Mouse (Mus musculus) gastrocnemius, adult 8-10 months (tissue): Measurements from ENCODE around the gene Gstm1. TPM values are rescaled to one million over a fixed set of nuclear protein-coding genes. Genes with fewer than 3 reads are reported as not detected.
"Not testable (repeated sequence)": the region's sequence is repeated elsewhere in the genome, so short reads cannot be mapped to it uniquely, and the experiment has no call there.

Source experiments
- DNase-seq, 2 experiments: peaks; one replicate each; pipeline ENCODE4 v3.0.0; 2022; ENCODE audit warnings: low spot score in 2 of 2
- total RNA-seq, 4 experiments: library from RNA; stranded (reverse); gene quantifications; 2 replicates each; pipeline ENCODE4 v1.2.4; 2022

Gstm1 gene
- total RNA-seq, 4 experiments from 2014 or later = 166 to 199 (median 185) TPM

DNA sequence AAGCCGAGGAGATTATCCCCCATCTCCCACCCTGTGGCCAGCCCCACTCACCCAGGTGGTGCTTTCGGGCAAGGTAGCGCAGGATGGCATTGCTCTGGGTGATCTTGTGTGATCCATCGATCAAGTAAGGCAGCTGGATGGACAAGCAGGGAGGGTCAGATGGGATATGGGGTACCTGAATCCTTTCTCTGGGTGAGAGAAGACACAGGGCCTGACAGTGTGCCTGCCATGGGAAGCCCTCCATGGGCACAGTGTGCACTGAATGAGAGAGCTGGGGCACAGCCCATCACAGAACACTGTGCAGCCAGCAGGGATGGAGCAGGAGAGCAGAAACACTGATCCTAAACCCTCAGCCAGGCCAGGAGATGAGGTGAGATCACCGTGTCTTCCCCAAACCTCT lies 1.3 kb downstream of the Gstm1 start:
- not testable (repeated sequence) for DNase-seq

DNA sequence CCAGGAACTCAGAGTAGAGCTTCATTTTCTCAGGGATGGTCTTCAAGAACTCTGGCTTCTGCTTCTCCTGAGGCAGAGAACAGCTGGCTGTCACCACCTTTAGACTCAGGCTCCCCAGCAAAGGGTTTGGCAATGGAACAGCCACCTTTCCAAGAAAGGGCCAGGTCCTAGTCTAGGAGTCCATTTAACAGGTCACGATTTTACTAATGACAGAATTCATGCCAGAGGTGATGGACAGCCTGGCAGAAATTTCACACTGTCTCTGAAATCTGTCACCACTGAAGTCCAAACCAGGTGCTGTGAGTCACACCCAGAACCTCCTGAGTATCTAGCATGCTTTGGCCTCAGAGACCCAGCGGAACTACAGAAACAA lies 2.8 kb downstream of the Gstm1 start:
- no peak for DNase-seq

DNA sequence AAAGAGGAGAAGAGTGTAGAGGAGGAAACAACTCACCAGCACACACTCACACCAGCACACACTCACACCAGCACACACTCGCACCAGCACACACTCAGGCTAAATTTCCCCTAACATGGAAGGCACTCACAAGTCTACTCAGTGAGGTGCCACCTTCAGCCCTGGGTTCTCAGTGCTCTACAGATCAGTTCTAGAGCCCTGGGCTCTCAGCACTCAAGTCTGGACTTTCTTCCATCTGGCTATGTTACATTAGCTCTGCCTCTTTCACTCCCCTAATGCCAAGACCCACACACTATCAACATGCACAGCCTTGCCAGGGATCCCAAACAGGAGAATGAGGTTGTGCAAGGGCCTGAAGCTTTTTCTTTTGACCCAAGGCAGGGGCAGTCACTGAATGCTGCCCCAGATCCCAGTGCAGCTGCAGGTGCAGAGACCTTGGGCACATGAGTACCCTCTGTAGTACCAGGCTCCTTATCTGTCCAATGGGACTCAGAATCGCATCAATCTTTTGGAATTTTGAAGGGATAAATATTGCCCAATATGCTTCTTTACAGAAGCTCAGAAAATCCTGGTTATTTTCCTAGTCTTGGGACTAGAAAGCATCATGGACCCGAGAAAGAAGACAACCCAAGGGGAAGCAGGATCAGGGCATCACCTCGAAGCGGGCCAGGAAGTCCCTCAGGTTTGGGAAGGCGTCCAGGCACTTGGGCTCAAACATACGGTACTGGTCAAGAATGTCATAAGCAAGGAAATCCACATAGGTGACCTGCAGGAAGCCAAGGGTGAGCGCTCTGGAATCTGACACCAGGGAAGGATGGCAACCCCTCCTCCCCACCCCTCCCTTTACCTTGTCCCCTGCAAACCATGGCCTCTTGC lies 3.4 kb downstream of the Gstm1 start:
- DNase-seq = no peak

DNA sequence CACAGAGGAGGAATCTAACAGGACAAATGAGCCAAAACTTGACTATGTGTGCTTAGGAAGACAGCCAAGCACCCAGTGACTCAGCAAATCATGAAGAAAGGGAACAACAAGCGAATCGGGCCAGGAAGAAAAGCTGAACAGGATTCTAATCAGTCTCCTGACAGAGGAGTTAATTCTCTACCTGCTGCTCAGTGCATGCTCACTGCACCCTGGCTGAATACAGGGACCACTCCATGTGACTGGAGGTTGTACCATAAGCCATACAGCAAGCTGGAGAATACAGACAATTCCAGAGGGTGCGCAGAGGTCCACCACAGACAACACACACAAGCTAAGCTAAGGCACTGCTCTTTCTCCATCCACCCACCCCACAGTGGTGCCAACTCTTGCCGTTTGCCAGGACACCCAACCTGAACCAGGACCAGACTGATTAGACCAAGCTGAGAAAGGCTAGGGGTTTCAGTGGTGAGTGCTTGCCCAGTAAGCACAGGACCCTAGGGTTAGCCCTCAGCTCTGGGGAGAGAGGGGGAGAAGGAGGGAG lies 4.4 kb downstream of the Gstm1 start:
- DNase-seq = peak; percentile 46 to 48

DNA sequence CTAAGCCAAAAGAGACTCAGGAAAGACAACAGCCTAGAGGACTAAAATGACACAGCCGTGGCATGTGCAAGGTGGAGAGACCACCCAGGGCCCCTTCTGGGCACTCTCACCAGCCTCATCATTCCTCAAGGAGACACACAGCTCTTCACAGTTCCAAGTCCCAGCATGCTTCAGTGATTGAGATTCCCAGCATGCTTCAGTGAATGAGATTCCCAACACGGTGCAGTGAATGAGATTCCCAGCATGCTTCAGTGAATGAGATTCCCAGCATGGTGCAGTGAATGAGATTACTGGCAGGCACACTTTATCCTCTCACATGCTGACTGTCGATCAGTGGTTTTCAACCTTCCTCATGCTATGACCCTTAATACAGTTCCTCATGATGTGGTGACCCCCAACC lies 6.2 kb downstream of the Gstm1 start:
- no peak for DNase-seq

DNA sequence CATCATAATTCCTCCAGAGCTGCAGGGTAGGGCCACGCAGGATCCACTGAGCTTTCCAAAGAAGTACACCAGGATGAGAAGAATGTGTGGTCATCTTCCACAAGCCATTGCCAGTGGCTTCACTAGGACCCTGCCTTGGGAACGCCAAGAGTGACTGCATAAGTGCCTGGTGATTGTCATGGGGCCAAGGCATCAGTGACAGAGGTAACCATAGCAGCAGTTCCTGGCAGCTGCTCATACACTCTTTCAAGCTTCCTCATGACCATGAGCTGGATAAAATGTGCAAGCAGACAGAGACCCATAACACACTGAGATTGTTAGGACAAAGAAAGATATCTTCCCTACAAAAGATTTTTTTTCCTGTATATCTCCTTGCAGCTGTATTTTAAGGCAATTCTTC lies 7.5 kb downstream of the Gstm1 start:
- DNase-seq = no peak

DNA sequence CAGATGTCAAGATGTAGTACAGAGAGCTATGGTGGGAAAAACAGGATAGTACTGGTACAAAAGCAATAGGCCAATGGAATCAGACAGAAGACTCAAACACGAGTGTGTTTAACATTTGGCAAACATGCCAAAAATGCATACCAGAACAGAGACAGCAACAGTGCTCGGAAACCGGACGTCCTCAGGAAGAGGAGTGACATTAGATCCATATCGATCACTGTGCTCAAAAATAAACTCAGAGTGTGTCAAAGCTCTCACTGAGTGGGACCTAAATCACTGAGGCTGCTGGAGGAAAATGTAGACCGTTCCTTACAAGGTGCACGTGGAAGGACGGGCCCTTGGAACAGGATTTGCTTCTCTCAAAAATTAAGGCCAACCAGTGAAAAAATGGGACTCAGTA lies 15.8 kb downstream of the Gstm1 start:
- DNase-seq = no peak

DNA sequence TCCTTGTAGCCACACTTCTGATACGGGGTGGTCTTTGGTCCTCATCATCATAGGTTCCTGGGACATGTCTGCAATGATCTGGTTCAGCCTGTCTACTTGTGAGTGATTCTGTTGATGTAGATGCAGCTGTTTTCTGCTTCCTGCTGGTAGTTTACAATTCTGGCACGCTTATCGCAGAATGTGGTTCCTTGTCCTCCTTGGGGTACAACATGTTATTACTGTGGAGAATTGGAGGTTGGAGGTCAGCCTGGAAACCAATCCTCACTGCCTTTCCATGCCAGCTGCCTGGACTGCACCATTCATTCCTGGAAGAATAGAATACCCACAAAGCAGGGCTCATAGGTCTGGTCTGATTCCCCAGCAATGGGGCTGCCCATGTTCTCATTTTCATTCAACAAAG lies 18.3 kb downstream of the Gstm1 start:
- DNase-seq = no peak

DNA sequence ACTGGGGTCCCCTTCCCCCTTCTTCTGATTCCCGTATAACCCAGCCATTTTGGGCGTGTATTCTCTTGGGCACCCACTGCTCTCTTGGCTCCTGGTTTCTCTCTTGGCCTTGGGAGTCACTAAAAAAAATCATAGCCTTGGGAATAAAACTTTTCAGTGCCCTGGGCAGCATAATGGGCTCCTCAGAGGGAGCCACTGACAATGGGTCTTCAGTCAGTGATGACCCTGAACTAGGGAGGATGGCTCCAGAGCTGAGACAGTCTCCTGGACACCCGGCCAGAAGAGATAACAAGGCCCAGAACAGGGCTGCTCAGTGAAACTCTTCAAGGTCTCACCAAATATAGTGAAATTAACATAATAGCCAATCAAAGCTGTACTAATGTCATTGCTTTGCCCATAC lies 19.2 kb downstream of the Gstm1 start:
- DNase-seq = no peak

DNA sequence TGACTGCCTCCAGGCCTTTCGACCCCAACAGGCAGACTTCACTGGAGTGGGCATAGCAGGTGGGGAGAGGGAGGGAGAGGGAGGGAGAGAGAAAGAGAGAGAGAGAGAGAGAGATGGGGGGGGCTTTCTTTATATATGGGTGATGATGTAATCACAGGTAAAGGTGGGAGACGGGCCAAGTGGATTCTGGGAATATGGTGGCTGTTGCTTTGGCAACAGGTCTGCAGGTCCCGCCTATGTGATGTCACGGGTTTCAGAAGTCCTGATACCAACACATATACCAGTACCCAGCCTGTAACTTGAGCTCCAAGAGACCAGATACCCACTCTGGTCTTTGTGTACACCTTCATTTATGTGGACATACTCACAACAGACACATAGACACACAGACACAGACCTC lies 21.2 kb downstream of the Gstm1 start:
- no peak for DNase-seq

DNA sequence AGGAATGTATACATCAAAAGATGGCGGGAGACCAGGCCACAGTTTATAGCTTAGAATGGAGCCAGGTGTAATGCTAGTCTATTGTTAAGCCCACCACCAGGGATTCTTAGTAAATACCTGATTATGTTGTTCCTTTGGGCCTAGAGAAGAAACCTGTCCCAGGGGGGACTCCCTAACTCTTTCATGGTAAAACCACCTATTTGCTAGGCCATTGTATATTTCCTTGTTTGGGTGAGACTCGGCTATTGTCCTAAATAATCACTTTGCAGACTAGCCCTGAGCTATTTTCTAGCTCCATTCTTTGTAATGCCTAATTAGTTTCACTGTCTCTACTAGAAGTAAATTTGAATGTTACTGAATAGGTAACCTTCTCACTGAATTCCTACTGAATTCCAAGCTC lies 21.8 kb downstream of the Gstm1 start:
- DNase-seq = not testable (repeated sequence)

DNA sequence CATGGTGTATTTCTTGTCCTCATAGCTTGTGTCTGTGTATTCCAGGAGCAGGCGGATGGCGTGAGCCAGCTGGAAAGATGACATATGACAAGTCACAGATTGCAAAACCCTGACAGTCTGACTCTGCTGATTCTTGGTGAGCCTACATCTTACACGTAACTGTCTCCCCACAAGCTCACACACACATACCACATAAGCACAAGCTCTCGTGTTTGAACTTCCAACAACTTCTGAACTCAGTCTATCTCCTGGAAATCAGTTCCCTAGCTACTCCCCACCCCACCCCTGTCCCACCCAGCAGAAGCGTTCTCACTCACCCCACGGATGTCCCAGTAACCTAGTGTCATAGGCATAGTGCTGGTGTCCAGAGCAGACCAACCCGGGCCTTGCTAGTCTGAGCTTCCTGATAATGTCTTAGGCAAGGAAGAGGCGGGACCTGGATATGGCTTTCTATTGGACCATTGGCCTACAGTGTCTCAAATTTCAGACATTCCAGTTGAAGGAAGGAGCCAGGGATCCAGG lies 31.7 kb downstream of the Gstm1 start, which contains the start of gene Gstm2:
Gene Gstm2, minus strand, starts transcription at position 413 of the 522 bp plus-strand sequence.
- peak; percentile 48 for DNase-seq

DNA sequence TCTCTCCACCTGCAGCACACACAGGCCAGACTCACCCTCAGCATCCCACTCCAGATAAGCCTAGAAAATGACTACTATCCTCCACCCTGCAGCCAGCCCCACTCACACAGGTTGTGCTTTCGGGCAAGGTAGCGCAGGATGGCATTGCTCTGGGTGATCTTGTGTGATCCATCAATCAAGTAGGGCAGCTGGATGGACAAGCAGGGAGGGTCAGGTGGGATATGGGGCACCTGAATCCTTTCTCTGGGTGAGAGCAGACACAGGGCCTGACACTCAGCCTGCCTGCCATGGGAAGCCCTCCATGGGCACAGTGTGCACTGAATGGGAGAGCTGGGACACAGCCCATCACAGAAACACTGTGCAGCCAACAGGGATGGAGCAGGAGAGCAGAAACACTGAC lies 32.6 kb downstream of the Gstm1 start:
- DNase-seq = not testable (repeated sequence)

DNA sequence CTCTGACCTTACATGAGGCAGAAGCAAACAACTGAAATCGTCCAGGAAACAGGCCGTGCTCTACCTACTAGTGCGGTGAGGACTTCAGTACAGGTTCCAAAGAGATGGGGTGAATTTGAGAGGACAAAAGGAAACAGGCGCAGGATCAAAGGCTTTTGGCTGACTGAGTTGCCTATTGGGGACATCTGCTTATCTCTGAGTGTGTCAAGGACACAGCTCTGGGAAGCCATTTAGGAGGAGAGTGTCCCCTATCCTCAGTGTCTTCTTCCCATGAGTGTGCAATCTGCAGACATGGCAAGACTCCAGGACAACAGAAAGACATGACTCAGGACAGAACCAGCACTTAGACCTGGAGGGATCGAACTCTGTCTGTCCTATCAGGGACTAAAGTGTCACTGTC lies 33.3 kb downstream of the Gstm1 start:
- DNase-seq = no peak

DNA sequence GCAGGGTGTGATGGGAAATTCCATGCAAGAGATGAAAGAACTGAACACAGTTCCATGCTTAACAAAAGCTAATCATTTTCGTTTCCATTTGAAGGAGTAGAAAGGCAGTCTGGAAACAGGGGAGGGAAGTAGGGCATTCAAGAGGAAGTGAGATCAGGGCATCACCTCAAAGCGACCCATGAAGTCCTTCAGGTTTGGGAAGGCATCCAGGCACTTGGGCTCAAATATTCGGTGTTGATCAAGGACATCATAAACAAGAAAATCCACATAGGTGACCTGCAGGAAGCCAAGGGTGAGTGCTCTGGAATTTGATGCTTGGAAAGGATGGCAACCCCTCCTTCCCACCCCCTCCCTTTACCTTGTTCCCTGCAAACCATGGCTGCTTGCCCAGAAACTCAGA lies 34.0 kb downstream of the Gstm1 start:
- no peak for DNase-seq

DNA sequence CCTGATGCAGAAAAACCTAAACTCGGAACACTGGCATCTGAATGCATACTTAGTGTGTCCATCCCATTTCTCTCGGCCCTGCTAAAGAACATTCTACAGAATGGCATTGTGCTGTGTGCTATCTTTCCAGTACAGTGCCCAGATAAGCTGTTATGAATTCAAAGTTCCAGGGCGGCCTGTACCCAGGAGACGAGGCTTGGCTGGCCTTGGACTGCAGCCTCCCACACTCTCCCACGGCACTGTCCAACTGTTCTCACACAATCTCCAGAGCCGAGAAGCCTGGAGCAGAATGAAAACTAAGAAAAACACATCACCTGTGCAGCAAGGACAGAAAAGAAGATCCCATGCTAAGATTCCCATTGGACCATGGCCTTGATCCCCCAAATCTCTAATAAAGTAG lies 35.0 kb downstream of the Gstm1 start:
- DNase-seq = no peak

DNA sequence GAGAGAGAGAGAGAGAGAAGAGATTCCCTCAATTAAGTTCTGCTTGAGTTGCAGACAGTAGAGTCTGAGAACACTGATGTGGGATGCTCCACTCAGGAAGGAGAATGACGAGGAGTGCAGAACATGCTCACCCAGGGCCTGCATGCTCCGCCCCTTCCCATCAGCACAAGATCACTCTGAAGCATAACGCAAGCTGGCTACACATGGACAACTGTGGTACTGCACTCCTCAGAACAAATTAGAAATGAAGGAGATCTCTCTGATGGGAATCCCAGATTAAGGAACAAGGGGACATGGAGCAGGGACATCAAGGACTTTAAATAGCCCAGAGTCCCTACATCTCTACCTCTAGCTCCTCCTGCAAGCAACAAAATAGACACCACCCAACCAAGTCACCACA lies 36.5 kb downstream of the Gstm1 start:
- DNase-seq = no peak

DNA sequence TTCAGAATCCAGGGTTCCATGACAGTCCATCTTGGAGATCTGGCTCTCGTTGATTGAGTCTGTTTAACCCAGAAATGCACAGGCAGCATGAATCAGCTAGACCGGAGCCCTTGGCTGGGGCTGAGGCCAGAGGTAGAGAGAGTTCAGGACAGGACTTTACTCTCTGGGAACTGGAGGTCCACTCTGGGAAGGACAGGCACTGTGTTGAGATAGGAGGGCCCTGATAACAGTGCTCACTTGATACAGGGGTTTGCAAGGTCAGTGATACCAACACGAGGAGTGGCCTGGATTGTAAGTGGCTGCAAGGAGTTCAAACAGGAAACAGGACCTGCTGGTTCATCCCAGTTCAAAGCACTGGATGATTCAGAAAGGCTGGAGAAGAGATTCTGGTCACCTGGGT lies 40.1 kb downstream of the Gstm1 start:
- DNase-seq = no peak

DNA sequence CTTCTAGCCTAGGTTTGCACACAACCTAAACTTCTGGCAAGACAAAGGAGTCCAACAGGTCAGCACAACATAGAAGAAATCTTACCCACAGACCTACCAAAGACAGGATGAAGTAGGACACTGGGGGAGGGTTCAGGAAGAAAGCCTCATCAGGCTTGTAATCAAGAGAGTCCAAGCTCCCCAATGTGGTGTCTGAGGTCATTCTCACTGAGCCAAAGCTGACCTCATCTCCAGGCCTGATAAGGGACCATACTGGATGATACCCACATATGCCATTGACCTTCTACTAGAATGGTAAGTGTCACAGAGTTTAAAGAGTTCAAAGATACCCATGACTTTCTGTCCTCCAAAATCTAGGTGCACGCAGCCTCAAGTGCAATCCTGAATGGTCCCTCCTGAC lies 43.5 kb downstream of the Gstm1 start:
- DNase-seq = peak in 1 of 2 experiments; percentile 1

DNA sequence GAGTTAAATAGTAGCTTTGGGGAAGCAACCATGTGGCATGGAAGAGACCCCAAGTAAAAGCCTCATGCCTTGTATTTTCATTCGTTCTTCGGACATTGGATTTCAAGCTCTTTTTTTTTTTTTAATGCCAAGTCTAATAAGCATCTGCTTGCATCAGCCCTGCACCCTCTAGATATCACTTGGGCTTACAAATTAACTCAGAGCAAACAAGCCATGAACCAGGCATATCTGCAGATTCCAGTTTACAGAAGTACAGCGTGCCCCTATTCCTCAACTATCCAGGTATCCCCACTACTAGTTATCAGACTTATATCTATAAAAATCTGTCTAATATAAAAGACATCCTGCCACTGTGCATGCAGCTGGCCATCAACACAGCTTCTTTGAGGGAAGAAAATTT lies 45.7 kb downstream of the Gstm1 start:
- DNase-seq = peak in 1 of 2 experiments; percentile 0

DNA sequence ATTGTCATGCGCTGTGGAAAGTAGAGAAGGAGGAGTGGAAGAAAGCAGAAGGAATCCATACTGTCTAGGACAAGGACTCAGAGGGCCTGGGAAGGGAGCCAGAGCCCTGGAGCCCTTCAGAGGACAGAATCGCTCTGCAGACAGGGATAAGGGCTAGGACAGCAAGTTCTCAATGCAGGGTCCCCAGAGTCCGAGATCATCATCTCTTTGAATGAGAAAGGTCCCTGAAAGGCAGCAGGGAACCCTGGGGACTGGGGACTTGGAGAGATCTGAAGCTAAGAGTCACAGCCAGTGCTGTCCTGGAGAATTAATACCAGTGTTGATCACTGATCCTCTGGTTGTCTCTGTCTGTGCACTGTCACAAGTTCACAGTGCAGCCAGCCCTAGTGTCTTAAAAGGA lies 46.7 kb downstream of the Gstm1 start:
- DNase-seq = not testable (repeated sequence)

DNA sequence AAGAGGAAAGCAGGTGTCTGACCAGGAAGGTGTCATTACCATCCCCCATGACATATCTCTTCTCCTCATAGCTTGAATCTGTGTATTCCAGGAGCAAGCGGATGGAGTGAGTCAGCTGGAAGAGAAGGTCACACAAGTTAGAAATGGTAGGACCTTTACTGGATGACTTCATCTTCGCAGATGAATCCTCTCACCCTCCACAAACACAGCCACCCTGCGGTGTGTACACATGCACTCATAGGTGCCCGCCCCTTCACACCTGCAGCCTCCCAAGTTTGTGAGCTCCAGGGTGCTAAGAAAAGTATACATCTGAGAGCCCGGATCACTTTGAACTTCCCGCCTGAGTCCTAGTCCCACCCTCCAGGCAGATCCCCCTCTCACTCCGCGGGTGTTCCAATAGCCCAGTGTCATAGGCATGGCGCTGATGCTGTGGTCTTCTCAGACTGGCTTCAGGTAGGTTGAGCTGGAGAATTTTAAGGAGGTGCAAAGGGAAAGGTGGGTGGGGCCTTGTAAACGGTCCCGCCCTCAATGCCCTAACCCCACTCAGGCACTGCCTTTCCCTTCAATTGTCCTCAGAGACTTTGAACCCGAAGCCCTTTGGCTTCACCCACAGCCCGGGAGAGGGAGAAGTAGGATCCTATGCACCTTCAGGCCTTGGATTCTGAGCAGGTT lies 48.9 kb downstream of the Gstm1 start, which contains the start of gene Gstm3:
Gene Gstm3, minus strand, starts transcription at position 560 of the 672 bp plus-strand sequence.
- no peak for DNase-seq
